Mouse (Mus musculus): ENCODE results near the gene Scd4.

DNA sequence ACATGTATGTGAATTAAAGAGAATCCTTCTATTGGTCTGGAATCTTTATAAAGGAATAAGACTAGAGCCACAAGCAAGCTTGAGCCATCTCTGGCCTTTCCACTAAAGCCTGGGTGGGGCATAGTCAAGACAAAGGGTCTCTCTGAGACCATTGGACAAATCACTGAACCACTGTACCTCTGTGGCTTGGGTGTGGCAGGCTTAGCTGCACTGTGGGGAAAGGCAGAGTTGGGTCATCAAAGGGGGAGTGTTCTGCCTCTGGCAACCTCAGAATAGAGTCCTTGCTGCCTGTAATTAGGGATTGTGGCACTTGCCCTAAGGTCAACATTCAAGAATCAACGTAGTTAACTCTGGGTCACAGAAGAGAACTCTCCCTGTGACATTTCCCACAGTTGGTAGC lies 56.6 kb downstream of the Scd4 start:
- TF ChIP-seq GATA1 (IDR thresholded peaks at IDR 0.05; ENCODE audit: borderline replicate concordance, low read length), result no peak
- no peak for TF ChIP-seq FLI1 (IDR thresholded peaks at IDR 0.05; ENCODE audit: low read length)

All from megakaryocyte, embryonic 14.5 days (primary cell).